Mouse (Mus musculus): ENCODE results near the gene Mboat7.

The Mboat7 gene

DNA sequence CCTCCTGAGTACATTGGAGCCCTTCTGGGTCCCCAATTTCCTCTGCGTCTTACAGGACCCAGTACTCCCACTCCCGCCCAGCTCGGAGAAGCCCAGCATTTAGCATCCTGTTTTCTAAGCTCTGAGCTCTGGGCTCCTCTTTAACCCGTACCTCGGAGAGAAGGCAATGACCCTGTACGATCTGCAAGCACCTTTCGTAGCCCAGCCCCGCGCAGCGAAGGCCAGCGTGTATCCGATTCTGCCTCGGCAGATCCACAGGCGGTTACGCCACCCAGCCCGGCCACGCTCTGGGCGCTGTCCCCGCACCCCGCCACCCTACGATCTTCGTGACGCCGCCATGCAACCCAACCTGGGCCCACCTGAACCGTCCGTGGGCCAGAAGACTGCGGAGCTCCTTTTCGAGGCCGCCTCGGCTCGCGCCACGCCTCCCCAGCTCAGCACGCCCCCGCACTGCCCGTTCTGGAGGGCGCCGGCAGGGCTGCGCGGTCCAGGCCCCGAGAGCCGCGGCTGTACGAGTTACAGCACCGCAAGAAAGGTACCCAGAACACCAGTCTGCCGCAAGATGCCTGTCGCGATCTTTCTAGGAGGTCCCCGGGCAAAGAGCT lies 839 bp downstream of the Mboat7 start, which contains the start of gene Tsen34:
TSS of gene Tsen34 (plus strand) at position 482 of the 605 bp plus-strand sequence.
- no peak for DNase-seq

DNA sequence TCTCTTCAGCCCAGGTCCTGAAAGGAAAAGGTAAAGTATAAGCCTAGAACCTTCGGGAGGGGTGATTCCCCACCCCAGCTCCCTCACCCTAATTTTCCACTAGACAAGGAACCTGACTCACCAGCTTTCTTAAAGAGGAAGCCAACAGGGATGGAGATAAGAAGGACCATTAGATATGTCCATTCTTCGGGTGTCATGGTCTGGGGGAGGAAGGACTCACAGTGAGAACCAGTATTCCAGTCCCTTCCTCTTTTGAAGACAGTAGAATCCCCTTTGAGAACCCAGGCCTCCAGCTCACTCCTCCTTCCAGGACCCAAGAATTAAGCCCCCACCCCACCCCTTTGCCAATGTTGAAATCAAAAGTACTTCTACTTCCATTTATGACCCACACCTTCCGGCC lies 1.4 kb downstream of the Mboat7 start:
- no peak for DNase-seq

- DNase-seq = no peak
These were observed 7.7 kb downstream of the Mboat7 start for GRCm38 (mm10) chr7:3685400-3686187.

DNA sequence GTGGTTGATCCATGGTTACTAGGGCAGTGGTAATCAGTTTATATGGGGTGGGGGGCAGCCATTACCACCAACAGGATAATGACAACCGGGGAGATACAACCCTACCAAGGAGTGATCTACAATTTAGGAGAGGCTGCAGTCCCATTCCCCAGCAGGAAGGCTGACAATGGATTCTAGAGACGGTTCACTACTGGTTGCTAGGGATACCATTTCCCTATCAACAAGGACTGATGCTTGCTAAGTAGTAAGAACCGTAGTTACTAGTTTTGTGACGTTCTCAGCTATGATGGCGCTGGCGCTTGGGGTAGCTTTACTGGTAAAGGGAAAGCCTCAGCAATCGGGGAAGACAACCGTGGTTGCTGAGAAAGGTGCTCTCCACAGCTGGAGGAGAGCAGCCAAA lies 8.6 kb downstream of the Mboat7 start:
- no peak for DNase-seq

DNA sequence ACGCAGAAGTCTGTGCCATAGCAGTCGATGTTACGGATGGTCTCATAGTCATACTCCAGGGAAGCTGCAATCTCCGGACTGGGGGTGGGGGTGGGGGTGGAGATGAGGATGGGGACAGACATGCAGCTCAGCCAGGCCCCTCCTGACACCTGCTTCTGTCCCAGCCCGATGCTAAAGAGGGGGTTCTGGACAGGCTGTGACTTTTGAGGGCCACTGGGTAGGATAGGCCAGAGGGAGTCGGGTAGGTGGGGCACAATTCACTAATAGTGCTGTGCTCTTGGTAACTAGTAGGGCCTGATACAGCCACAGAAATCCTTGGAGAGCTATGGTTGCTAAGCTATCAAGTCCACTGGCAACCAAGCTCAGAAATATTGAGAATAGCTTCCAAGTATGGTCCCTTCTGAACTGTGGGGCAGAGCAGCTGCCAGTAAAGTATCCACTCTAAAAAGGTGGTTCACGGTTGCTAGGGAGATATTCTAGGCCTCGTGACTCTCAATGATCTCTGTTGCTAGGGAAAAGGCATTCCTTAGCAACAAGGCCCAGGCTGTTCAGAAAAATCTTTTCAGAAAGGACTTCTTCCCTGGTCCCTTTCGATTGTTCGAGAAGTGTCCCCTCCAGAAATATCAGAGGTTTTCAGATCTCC lies 9.3 kb downstream of the Mboat7 start:
- DNase-seq = no peak

- no peak for DNase-seq
These were observed 16.0 kb downstream of the Mboat7 start, which contains the start of gene Tmc4 for GRCm38 (mm10) chr7:3677342-3677741. Gene Tmc4, minus strand, starts transcription at chr7:3677553.

- DNase-seq = no peak
These were observed 17.0 kb downstream of the Mboat7 start for GRCm38 (mm10) chr7:3676371-3676770.

DNA sequence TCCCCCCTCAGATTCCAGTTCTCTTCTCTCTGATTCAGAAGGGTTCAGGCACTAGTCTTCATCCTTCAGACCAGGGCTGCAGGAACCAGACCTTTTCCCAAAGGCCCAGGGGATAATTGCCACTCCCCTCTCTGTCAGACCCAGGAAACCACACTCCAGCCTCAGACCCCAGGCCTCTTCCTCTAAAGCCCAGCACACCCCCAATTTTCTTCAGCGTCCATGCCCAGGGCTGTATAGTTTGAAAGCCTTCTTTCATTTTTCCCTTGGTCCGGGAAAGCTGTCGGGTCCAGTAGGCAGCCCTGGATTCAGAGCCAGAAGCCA lies 18.1 kb downstream of the Mboat7 start:
- DNase-seq = no peak

DNA sequence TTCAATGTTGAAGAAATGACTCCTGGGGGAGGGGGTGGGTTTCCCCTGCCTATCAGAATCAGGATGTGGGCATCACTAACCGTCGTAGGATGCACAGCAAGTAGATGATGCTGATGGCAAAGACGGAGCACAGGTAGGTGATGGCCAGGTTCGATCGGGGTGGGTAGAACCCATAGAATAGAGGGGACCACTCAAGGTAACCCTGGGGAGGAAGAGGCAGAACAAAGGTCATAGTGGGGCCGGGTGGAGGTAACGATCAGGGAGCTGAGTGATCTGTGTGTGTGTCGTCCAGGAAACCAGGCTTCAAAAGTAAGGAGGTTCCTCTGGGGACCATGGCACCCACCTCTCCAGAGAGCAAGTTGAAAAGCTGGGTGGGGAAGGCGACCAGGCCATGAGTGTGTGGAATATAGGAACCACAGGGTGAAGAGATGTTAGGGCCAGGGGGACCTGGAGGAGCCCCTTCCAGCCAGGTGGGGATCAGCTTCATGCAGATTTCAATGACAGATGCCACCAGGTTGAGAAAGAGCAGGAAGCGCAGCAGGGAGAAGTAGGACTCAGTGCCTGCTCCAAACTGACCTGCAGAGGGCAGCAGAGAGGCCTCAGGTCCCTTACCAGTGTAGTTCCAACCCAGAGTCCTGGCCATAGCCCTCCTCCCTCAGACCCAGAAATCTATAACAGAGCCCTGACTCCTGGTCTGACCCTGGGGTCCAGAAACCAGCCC lies 18.7 kb downstream of the Mboat7 start:
- DNase-seq = peak; percentile 85

DNA sequence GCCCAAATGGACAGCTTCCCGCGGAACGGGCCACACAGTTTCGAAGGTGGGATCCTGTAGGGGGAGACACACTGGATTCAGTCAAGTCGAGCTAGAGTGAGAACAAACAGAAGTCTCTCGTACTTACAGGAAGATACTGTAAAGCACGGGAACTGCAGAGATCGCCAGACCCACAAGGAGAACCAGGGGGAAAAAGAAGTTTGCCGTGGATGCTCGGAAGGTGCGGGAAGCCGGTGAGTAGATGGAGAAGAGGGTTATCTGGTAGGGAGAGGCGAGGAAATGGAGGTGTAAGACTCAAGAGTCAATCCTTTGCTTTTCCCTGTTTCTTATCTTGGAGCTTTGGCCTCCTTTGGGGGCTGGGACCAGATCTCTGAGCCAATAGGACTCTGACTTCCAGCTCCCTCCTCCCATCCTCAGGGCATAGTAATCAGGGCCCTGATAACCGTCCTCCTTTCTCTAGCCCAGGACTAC lies 26.4 kb downstream of the Mboat7 start:
- DNase-seq = peak; percentile 73

GRCm38 (mm10) chr7:3665215-3666114 lies 27.9 kb downstream of the Mboat7 start, which contains the start of gene Leng1:
Gene Leng1, minus strand, starts transcription at chr7:3665840.
- peak; percentile 95 for DNase-seq

DNA sequence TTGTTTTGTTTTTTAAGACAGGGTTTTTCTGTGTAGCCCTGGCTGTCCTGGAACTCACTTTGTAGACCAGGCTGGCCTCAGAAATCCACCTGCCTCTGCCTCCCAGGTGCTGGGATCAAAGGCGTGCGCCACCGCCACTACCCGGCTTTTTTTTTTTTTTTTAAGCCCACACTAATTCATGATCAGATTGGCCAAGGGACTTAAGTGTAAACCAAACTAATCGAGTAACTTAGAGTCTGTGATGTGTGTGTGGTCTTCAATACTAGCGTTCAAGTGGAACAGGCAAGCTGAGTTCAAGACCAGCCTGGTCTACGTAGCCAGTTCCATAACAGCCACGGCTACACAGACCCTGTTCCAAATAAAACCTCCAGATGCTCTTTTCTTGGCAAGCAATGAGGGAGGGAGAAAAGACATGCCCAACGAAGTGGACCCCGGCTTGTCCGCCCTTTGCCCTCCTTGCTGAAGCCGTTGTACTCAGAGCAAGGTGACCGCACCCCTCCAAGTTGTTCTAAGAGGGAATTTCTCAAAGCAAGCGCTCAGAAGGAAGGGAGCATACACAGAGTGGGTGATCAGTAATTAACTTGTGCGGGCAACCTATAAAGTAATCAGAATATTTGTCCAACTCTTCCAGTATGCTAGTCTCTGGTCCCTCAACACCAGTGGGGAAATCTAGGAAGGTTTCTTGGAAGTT lies 28.7 kb downstream of the Mboat7 start:
- DNase-seq = peak; percentile 34

GRCm38 (mm10) chr7:3658578-3658977 lies 34.7 kb downstream of the Mboat7 start:
- no peak for DNase-seq

GRCm38 (mm10) chr7:3656966-3657365 lies 36.4 kb downstream of the Mboat7 start:
- no peak for DNase-seq

- no peak for DNase-seq
These were observed 46.7 kb downstream of the Mboat7 start for GRCm38 (mm10) chr7:3646641-3647040.

DNA sequence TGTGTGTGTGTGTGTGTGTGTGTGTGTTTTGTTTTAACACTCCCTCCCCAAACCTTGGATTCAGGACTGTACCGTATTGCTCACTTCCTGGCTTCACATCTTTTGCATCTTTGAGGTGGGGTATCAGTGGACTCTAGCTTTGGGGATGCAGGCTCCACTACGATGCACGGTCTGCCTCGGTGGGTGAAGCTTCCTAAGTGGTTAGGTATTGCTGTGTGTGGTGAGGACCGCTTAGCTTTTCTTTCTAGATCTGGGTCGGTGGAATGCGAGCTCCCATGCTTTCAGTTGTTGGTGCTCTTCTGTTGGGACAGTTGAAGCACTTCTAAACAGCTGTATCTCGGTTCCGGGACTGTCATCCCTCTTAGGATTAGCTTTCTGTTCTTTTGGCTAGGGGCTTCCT lies 47.1 kb downstream of the Mboat7 start:
- no peak for DNase-seq

GRCm38 (mm10) chr7:3645488-3646025 lies 47.8 kb downstream of the Mboat7 start:
- DNase-seq = no peak

GRCm38 (mm10) chr7:3644672-3645487 lies 48.4 kb downstream of the Mboat7 start, which contains the start of gene Cnot3:
Gene Cnot3, plus strand, starts transcription at chr7:3645268.
- peak; percentile 98 for DNase-seq

- peak; percentile 95 for DNase-seq
These were observed 49.0 kb downstream of the Mboat7 start for GRCm38 (mm10) chr7:3644348-3644671.

- no peak for DNase-seq
These were observed 49.5 kb downstream of the Mboat7 start for GRCm38 (mm10) chr7:3643843-3644242.
